Comparison of ENCODE assay signal across 7 mouse cellular contexts in the genomic region with DNA sequence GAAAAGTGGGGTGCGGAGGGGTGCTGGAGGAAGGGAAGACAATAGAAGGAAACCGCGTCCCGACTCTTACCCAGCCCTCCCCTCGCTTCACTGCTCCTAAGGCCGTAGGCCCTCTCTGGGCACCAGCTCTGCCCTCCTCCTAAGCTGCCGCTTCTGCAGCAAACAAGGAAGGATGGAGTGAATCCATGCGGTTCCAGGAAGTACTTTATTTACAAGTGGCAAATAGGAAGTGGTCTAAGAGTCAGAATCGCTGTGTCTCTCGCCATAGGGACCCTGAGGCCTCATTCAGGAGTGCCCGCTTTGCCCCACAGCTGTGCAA. TPM values are rescaled to one million over a fixed set of nuclear protein-coding genes. Genes with fewer than 3 reads are reported as not detected.
DNase-seq lines count a peak whose midpoint lies in the region; ATAC-seq and TF ChIP-seq lines count a peak whose summit lies in the region.

A gene (minus strand): TSS at position 185 of the 319 bp plus-strand sequence.

- H3K27me3 ChIP-seq in E14TG2a.4 (ENCODE audit: insufficient read depth, low read length) = peaks cover 2% of the 10 kb centered on the region; the same call in 1 of the 2 replicates
- 0 out of 4 replicates have a peak, but pooled peaks cover 0 to 1% of the 10 kb centered on the region in 2 experiments for H3K27me3 ChIP-seq in MEL (ENCODE audit: control insufficient read depth in 1 of 2, insufficient read depth in 2 of 2, low read length in 2 of 2)
- H3K27me3 ChIP-seq in forebrain, embryonic 13.5 days = no peaks in the 10 kb centered on the region
- no peaks in the 10 kb centered on the region for H3K27me3 ChIP-seq in hindbrain, embryonic 11.5 days (ENCODE audit: control insufficient read depth, insufficient read depth, low read length)
- H3K27me3 ChIP-seq in liver, embryonic 12.5 days (replicated peaks) = peaks cover 12% of the 10 kb centered on the region; the same call in 1 of the 2 replicates

- peaks cover 14% of the 10 kb centered on the region for H3K36me3 ChIP-seq in E14TG2a.4 (ENCODE audit: insufficient read depth, low read length)
- H3K36me3 ChIP-seq in MEL (ENCODE audit: control insufficient read depth in 1 of 2, insufficient read depth in 2 of 2, low read length in 2 of 2) = peaks cover 2 to 22% of the 10 kb centered on the region in 2 experiments; a peak in 2 of 4 replicates
- no peaks in the 10 kb centered on the region for H3K36me3 ChIP-seq in forebrain, embryonic 13.5 days (ENCODE audit: poor library complexity, severe bottlenecking)
- H3K36me3 ChIP-seq in hindbrain, embryonic 11.5 days (ENCODE audit: control insufficient read depth, insufficient read depth, low read length) = no peaks in the 10 kb centered on the region
- peaks cover 14% of the 10 kb centered on the region for H3K36me3 ChIP-seq in liver, embryonic 12.5 days

- no peaks in the 10 kb centered on the region for H3K9me3 ChIP-seq in E14TG2a.4 (ENCODE audit: low read length)
- no peaks in the 10 kb centered on the region for H3K9me3 ChIP-seq in MEL (replicated peaks; ENCODE audit: insufficient read depth, low read length)
- no peaks in the 10 kb centered on the region for H3K9me3 ChIP-seq in forebrain, embryonic 13.5 days (replicated peaks)
- no peaks in the 10 kb centered on the region for H3K9me3 ChIP-seq in hindbrain, embryonic 11.5 days (ENCODE audit: control insufficient read depth, low read length)
- no peaks in the 10 kb centered on the region for H3K9me3 ChIP-seq in liver, embryonic 12.5 days (replicated peaks)

- H3K79me2 ChIP-seq in MEL (ENCODE audit: control insufficient read depth, insufficient read depth, low read length, poor library complexity) = peaks cover 45% of the 10 kb centered on the region

- DNase-seq in MEL (ENCODE audit: low read depth, low spot score) = no peak
- no peak for DNase-seq in hindbrain, embryonic 11.5 days (ENCODE audit: low spot score)
- DNase-seq in kidney, adult 11 months = no peak

- no peak for TF ChIP-seq EP300 in MEL (IDR thresholded peaks at IDR 0.05; ENCODE audit: low read depth in 1 of 2, low read length in 2 of 2)

- no peak for TF ChIP-seq CTCF in E14TG2a.4 (conservative IDR thresholded peaks at IDR 0.05; ENCODE audit: low read length)
- no peak for TF ChIP-seq CTCF in MEL (IDR thresholded peaks at IDR 0.05 in 2 of 3, conservative IDR thresholded peaks at IDR 0.05 in 1 of 3; ENCODE audit: control insufficient read depth in 1 of 3, insufficient read depth in 1 of 3, low read depth in 2 of 3, low read length in 3 of 3, poor library complexity in 1 of 3, severe bottlenecking in 1 of 3)
- TF ChIP-seq CTCF in olfactory bulb, adult 2 months (IDR thresholded peaks at IDR 0.05; ENCODE audit: insufficient read depth, low read depth, low read length) = no peak

- peak within 1 kb of the TSS; percentile 93 for H3K4me2 ChIP-seq in forebrain, embryonic 13.5 days
- H3K4me2 ChIP-seq in hindbrain, embryonic 11.5 days (replicated peaks; ENCODE audit: low read depth, low read length) = peak within 1 kb of the TSS; percentile 83
- peak within 1 kb of the TSS; percentile 85 for H3K4me2 ChIP-seq in liver, embryonic 12.5 days

- ATAC-seq in forebrain, embryonic 13.5 days = peak; percentile 48; the same call in 1 of the 2 replicates
- ATAC-seq in hindbrain, embryonic 11.5 days (ENCODE audit: low FRiP score) = no peak
- no peak for ATAC-seq in liver, embryonic 12.5 days

- no peak for TF ChIP-seq RAD21 in MEL (IDR thresholded peaks at IDR 0.05; ENCODE audit: low read depth, low read length)

- WGBS in forebrain, embryonic 13.5 days = 6% methylated on average over 11 of the region's 11 CpGs
- WGBS in hindbrain, embryonic 11.5 days = 5% methylated on average over 11 of the region's 11 CpGs
- WGBS in liver, embryonic 12.5 days (ENCODE audit: insufficient replicate concordance) = 8% methylated on average over 11 of the region's 11 CpGs
- 7% methylated on average over 11 of the region's 11 CpGs for WGBS in olfactory bulb, adult 2 months

- peak within 1 kb of the TSS; percentile 56 for H3K27ac ChIP-seq in MEL (ENCODE audit: control insufficient read depth, low read depth, low read length)
- H3K27ac ChIP-seq in forebrain, embryonic 13.5 days = peak within 1 kb of the TSS; percentile 87
- H3K27ac ChIP-seq in hindbrain, embryonic 11.5 days (ENCODE audit: low read depth, low read length) = peak within 1 kb of the TSS; percentile 87
- peak within 1 kb of the TSS; percentile 92 for H3K27ac ChIP-seq in liver, embryonic 12.5 days
- peak within 1 kb of the TSS; percentile 80 for H3K27ac ChIP-seq in olfactory bulb, adult 2 months (ENCODE audit: insufficient read depth, low read depth, low read length)

- H3K4me3 ChIP-seq in E14TG2a.4 (replicated peaks; ENCODE audit: low read length) = peak within 1 kb of the TSS; percentile 97
- peak within 1 kb of the TSS; percentile 90 to 98 for H3K4me3 ChIP-seq in MEL (ENCODE audit: control insufficient read depth in 1 of 2, insufficient read depth in 1 of 2, low read depth in 2 of 2, low read length in 2 of 2)
- peak within 1 kb of the TSS; percentile 98 for H3K4me3 ChIP-seq in forebrain, embryonic 13.5 days
- peak within 1 kb of the TSS; percentile 92 for H3K4me3 ChIP-seq in hindbrain, embryonic 11.5 days (ENCODE audit: low read depth, low read length)
- peak within 1 kb of the TSS; percentile 96 for H3K4me3 ChIP-seq in liver, embryonic 12.5 days
- peak within 1 kb of the TSS; percentile 98 for H3K4me3 ChIP-seq in olfactory bulb, adult 2 months (ENCODE audit: insufficient read depth, low read depth, low read length)

- H3K9ac ChIP-seq in MEL (ENCODE audit: control insufficient read depth, low read depth, low read length, poor library complexity, severe bottlenecking) = peak within 1 kb of the TSS; percentile 99
- H3K9ac ChIP-seq in forebrain, embryonic 13.5 days = peak within 1 kb of the TSS; percentile 95
- peak within 1 kb of the TSS; percentile 96 for H3K9ac ChIP-seq in hindbrain, embryonic 11.5 days (ENCODE audit: low read depth, low read length)
- H3K9ac ChIP-seq in liver, embryonic 12.5 days = peak within 1 kb of the TSS; percentile 99

- no peak for TF ChIP-seq POLR2A in MEL (IDR thresholded peaks at IDR 0.05; ENCODE audit: control insufficient read depth in 1 of 2, insufficient read depth in 1 of 2, low read depth in 1 of 2, low read length in 2 of 2, poor library complexity in 1 of 2)
- no peak for TF ChIP-seq POLR2A in olfactory bulb, adult 2 months (IDR thresholded peaks at IDR 0.05; ENCODE audit: insufficient read depth, low read depth, low read length)

- peaks cover 32% of the 10 kb centered on the region for H3K4me1 ChIP-seq in E14TG2a.4 (replicated peaks; ENCODE audit: low read depth, low read length)
- peaks cover 8 to 16% of the 10 kb centered on the region in 2 experiments for H3K4me1 ChIP-seq in MEL (ENCODE audit: control insufficient read depth in 1 of 2, insufficient read depth in 2 of 2, low read length in 2 of 2)
- peaks cover 46% of the 10 kb centered on the region for H3K4me1 ChIP-seq in forebrain, embryonic 13.5 days
- no peaks in the 10 kb centered on the region for H3K4me1 ChIP-seq in hindbrain, embryonic 11.5 days (replicated peaks; ENCODE audit: control insufficient read depth, insufficient read depth, low read length)
- peaks cover 45% of the 10 kb centered on the region for H3K4me1 ChIP-seq in liver, embryonic 12.5 days
- peaks cover 7% of the 10 kb centered on the region for H3K4me1 ChIP-seq in olfactory bulb, adult 2 months (ENCODE audit: control insufficient read depth, insufficient read depth, low read length)

TF ChIP-seq in MEL, 35 proteins besides CTCF, POLR2A, EP300 and RAD21:
- no peak for TF ChIP-seq CHD1 (IDR thresholded peaks at IDR 0.05; ENCODE audit: low read depth, low read length)
- peak; percentile 38; the same call in 1 of the 2 replicates for TF ChIP-seq MAX (IDR thresholded peaks at IDR 0.05; ENCODE audit: low read length)
- no peak for TF ChIP-seq KAT2A (conservative IDR thresholded peaks at IDR 0.05; ENCODE audit: low read depth, low read length)

RNA-seq across cellular contexts. Expression of the gene that starts here (rescaled TPM):
- 60.5 and 62.5 TPM in 2 replicates for total RNA-seq in MEL (2012; rRNA removed)
- polyA plus RNA-seq in MEL (2012; ENCODE audit: insufficient read depth in 1 of 2, insufficient read length in 2 of 2, low read depth in 1 of 2, low replicate concordance in 2 of 2, missing spikeins in 1 of 2) = 10 to 100 TPM in 1 of 2 experiments, not detected in 1; 79.3 TPM
- 24.3 and 26.1 TPM in 2 replicates for polyA plus RNA-seq in forebrain, embryonic 13.5 days (2015; fragmentation: Nextera tagmentation; extraction: Ambion mirVana)
- polyA plus RNA-seq in hindbrain, embryonic 11.5 days (2014; fragmentation: Nextera tagmentation; extraction: Ambion mirVana) = 33.3 and 37.2 TPM in 2 replicates
- 56.8 and 62.0 TPM in 2 replicates for polyA plus RNA-seq in liver, embryonic 12.5 days (2016; fragmentation: Nextera tagmentation; extraction: Ambion mirVana)
- polyA plus RNA-seq in olfactory bulb, adult 2 months (2012; ENCODE audit: insufficient read depth, insufficient read length, low replicate concordance, missing spikeins) = not detected in 2 replicates

Comparison
In these comparisons a context has a peak if more than half of its experiments do, and no peak if none do; other contexts are left out.
1. RNA of the gene that starts here (polyA plus RNA-seq): 79.3 TPM in MEL, 56.8 to 62.0 TPM in liver, embryonic 12.5 days, 33.3 to 37.2 TPM in hindbrain, embryonic 11.5 days and 24.3 to 26.1 TPM in forebrain, embryonic 13.5 days; not detected in olfactory bulb, adult 2 months; every median in the first group is over 10 times any median in the second.
2. Peak in every context shown above with its lines, with median percentiles within 50 percentile points of each other: H3K4me3 ChIP-seq, H3K27ac ChIP-seq, H3K9ac ChIP-seq and H3K4me2 ChIP-seq.